Mouse (Mus musculus) CD4-positive, CD25-positive, alpha-beta regulatory T cell, adult 2 months (primary cell): ENCODE measurements around the gene Hsd17b2.
"Not testable (repeated sequence)": the region's sequence is repeated elsewhere in the genome, so short reads cannot be mapped to it uniquely, and the experiment has no call there.

Source experiments
- DNase-seq: peaks from one replicate; pipeline ENCODE4 v3.0.0-alpha.2; 2012; ENCODE audit warnings: low read depth, low spot score

Hsd17b2 gene

DNA sequence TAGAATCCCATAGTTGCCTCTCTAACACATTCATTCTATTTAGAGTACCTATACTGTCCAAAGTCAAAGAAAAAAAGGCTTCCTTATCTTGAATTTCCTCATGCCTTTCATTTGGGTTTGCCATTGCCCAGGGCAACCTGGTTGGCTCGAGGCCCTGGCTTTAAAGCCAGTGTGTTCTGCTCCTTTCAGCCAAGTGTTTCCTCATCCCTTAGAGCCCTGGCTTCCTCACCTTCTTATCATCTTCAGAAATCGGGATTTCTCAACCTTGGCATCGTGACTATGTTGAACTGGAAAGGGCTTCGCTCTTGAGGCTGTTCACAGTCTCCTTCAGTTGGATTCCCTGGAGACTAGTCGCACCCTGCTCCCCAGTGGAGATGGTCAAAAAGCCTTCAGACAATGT lies 12.9 kb downstream of the Hsd17b2 start:
- no peak for DNase-seq

- DNase-seq, result no peak
Observed at GRCm38 (mm10) chr8:117715896-117716295, 14.2 kb downstream of the Hsd17b2 start.

DNA sequence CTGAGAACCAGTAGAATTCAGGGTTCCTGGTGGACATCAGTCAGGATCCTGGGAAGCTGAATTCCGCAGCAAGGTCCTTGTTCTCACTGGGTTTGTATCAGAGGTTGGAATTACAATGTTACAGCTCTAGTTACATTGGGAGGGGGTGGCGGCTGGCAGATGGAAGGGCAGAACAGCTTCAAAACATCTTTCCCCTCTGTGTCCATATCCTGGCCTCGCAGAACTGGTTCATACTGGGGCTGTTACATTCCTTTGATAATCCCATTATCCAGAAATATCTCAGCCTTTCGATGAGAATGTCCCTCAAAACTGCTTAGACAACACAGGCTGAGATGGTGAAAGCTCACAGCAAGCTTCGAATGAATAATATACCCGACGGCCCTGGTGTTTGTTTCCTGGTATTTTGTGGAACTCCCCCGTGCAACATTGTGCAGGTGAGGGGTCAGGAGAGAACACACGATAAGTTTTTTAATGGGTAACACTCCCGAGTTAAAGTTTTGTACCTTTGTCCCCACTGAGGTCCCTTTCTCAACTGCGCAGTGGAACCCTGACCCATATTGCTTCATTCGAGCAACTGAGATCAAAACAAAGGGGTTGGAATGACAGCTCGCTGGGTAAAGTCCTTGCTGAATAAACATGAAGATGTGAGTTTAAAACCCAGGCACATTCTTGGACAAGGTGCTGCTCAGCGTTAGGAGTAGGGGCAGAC lies 16.6 kb downstream of the Hsd17b2 start:
- DNase-seq, result no peak

- no peak for DNase-seq
Observed at GRCm38 (mm10) chr8:117726467-117726866, 24.8 kb downstream of the Hsd17b2 start.

DNA sequence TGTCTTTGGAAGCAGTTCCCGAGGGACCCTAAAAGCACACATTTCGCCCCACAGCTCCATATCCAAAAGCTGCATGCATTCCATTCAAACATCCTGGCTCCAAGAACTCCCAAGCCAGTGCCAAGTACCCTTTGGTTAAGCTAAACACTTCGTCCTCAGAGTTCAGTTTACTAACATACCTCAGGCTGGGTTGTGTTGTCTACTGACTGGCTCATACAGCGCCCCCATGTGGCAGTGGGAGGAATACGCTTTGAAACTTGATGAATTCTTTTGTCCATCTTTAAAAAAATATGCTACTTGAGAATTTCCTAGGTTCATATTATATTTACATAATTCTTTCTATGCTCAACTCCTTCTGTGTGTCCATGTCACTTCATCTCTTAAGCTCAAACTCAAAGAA lies 25.9 kb downstream of the Hsd17b2 start:
- DNase-seq, result peak; percentile 3

DNA sequence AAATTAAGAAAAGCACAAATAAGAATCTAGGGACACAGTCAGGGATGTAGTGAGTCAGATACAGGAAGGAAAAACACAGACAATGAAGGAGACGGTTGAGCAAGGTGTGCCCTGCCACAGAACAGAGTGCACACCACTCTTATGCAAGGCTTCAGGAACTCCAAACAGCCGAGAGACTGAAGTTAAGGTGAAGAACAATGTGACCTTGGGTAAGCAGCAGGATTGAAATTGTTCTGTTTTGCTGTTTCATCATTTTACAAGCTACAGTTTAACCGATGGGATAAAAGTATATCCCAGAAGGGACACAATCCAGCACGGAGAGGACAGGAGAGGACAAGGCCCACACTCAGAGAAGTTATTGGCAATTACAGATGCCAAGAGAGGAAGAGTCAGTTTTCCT lies 26.5 kb downstream of the Hsd17b2 start:
- no peak for DNase-seq

DNA sequence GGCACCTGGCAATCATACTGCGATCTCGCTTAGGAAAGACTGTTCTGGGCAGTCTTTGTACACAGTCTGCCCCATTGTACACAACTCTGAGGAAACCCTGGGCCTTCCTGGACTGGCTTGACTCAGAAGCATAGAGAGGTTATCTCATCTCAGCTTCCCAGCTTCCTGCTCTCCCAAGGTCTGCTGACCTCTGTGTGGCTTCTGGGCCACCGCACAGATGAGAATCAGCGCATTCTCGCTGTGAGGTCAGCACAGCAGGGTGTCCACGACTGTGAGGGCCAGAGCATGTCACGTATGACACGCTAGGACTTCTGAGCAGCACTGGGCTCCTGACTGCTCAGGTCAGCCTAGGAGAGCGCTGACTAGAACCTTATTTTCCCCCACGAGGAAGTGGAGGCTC lies 29.3 kb downstream of the Hsd17b2 start:
- DNase-seq, result no peak

DNA sequence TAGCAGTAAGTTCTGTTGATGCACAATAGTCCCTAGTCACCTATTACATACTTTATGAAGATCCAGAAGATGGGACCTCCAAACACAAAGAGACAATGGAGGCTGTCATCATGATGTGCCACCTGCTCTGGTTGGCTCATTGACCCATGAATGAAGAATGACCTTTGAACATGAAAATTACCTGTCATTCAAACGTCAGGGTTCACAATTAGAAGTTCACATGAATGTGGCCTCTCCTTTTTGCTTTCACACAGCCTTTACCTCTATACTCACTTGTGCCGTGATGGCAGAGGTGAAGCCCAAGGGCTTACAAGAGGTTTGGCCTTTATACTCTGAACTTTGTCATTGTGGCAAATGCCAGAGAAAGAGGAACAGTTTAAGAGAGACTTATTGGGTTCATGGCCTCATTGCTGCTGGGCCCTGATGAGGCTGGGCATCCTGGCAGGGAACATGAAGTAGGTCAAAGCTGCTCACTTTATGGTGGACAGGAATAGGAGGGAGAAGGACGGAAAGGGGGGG lies 35.0 kb downstream of the Hsd17b2 start:
- DNase-seq, result no peak

DNA sequence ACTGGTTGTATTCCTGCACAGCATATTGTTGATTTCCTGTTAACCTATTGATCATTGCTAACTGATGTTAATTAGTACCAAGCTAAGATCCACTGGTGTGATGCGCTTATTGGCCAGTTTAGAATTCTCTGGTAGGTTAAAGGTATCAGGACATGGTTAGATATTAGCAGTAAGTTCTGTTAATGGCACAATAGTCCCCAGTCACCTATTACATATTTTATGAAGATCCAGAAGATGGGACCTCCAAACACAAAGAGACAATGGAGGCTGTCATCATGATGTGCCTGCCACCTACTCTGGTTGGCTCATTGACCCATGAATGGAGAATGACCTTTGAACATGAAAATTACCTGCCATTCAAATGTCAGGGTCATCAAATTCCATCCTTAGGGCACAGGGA lies 36.5 kb downstream of the Hsd17b2 start:
- DNase-seq, result not testable (repeated sequence)

GRCm38 (mm10) chr8:117740387-117740998 lies 38.8 kb downstream of the Hsd17b2 start:
- no peak for DNase-seq

GRCm38 (mm10) chr8:117742431-117743012 lies 40.8 kb downstream of the Hsd17b2 start:
- no peak for DNase-seq

- no peak for DNase-seq
Observed at GRCm38 (mm10) chr8:117746651-117747050, 44.9 kb downstream of the Hsd17b2 start.

GRCm38 (mm10) chr8:117747428-117747827 lies 45.7 kb downstream of the Hsd17b2 start:
- DNase-seq, result no peak

- DNase-seq, result no peak
Observed at GRCm38 (mm10) chr8:117747886-117748730, 46.4 kb downstream of the Hsd17b2 start.

GRCm38 (mm10) chr8:117749436-117749835 lies 47.7 kb downstream of the Hsd17b2 start:
- DNase-seq, result no peak

DNA sequence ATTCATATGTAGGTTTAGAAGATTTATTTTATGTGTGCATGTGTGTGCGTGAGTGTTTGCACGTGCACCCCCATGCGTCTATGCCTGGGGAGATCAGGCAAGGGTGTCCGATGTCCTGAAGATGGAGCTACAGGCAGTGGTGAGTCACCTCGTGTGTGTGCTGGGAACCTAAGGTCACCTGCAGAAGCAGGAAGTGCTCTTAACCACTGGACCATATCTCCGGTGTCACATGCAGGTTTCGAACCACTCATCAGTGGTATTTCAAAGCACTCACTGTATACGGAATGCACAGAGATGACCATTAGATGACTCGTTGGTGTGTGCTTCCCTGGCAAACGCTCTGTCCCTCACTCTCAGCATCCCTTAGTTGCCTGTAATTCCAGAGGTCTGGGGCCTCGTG lies 56.2 kb downstream of the Hsd17b2 start:
- no peak for DNase-seq

DNA sequence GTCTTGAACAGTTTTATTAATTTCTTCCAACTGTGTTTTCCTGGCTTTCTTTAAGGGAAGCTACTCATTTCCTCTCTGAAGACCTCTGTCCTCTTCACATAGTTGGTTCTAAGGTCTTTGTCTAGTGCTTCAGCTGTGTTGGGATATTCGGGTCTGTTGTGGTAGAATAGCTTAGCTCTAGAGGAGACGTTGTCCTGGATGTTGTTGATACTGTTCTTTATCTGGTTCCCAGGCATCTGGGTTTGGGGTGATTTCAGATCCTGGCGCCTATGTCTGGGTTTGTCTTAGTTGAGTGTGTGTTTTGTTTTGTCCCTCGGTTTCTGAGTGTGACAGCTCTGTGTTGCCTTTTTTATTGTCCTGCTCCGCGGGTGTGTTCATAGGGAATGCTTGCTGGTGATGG lies 61.1 kb downstream of the Hsd17b2 start:
- DNase-seq, result no peak

DNA sequence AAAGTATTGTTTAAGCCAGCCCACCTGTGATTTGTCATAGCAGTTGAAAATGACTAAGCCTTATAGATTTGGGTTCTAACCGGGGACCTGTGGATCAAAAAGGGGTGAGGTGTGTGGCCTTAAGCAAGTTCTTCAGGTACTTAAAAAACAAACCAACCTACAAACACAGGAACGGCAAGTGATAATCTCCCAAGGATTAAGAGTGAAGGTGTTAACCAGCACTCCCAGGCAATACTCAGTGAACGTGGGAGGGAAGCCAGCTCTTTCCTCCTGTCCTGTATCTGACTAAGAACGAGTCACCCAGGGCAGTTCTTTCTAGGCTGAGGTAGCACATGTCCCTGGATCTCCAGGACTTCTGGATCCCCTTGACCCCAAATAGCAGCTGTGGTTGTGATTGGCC lies 62.9 kb downstream of the Hsd17b2 start:
- DNase-seq, result no peak

DNA sequence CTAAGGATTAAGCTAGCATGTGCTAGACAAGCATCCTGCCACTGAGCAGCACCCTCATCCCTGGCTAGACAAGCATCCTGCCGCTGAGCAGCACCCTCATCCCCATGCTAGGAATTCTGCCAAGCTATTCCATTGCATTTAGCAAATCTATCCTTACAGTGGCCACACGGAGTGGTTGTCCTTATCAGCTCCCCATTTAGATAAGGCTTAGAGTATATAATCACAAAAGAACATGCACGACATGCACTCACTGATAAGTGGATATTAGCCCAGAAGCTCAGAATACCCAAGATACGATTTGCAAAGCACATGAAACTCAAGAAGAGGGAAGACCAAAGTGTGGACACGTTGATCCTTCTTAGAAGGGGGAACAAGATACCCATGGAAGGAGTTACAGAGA lies 64.2 kb downstream of the Hsd17b2 start:
- no peak for DNase-seq

DNA sequence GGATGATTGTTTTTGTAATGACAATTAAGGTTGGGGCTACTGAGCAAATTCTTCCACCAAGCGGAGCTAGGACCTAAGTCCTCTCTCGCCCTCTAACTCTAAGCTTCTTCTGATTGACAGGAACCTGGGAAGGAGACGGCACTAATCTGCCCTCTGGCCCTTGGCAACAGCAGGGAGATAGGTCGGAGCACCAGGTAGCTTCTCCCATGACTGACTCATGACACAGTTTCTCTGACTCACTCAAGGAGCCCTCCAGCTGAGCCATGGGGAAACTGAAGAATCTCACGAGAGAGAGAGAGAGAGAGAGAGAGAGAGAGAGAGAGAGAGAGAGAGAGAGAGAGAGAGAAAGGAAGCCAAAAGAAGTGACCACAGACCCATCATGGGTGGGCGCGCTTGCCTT lies 67.3 kb downstream of the Hsd17b2 start:
- no peak for DNase-seq

DNA sequence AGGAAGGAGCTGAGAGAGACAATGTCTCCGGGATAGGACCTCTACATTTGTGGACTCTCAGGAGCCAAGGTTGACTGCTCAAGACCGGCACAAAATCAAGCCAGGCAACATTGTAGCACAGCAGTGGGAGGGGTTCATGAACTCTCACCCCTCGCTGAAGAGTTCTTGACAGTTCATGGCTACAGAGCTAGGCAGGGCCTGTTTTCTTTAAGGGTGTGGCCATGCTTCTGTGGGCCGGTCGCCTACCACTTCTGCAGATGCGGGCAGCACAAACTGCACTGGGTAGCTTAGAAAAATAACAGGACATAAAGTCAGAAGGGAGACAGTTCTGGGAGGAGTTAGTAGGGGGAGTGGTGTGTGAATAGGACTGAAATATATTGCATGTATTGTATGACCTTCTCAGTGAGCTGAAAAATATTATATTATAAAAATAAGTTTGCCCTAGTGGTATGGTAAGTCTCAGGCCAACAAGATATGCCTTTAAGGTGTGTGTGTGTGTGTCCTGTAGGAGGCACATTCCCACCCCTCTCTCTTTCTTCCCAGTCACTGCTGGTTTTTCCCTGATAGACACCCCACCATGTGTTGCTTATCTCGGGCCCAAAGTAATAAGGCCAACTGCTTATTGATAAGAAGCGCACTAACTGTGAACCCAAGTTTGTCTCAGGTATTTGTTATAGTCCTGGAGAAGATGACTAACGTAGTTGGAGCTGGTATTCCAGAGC lies 69.6 kb downstream of the Hsd17b2 start:
- no peak for DNase-seq
